Mouse (Mus musculus): ENCODE data around the gene Vwa2. TPM values are rescaled to one million over a fixed set of nuclear protein-coding genes. Genes with fewer than 3 reads are reported as not detected.
A peak's percentile ranks its signal among the peaks of the same experiment; 100 is the strongest.

Gene Vwa2
- polyA plus RNA-seq, 1 experiment from 2014 or later = 4.7 TPM

GRCm38 (mm10) chr19:56946727-56947126 is 72.7 kb downstream of the Vwa2 start:
- Histone ChIP-seq H3K4me3 (ENCODE audit: low read depth, low read length) (no peak overlapping the region), H3K4me1 (ENCODE audit: control insufficient read depth, insufficient read depth, low read length) (no peaks in the 10 kb centered on the region), H3K4me2 (ENCODE audit: low read depth, low read length) (no peak overlapping the region), H3K27me3 (replicated peaks; ENCODE audit: control insufficient read depth, insufficient read depth, low read length) (no peaks in the 10 kb centered on the region), H3K9ac (ENCODE audit: low read depth, low read length) (no peak overlapping the region), H3K36me3 (ENCODE audit: control insufficient read depth, insufficient read depth, low read length) (no peaks in the 10 kb centered on the region), H3K9me3 (ENCODE audit: control insufficient read depth, low read length) (peaks cover 4% of the 10 kb centered on the region; the same call in 1 of the 2 replicates), H3K27ac (replicated peaks; ENCODE audit: low read depth, low read length) (no peak overlapping the region)
- WGBS = 85% methylated on average over 3 of the region's 3 CpGs
- ATAC-seq (ENCODE audit: low read depth) = no peak
- DNase-seq (ENCODE audit: low spot score) = no peak

- 59% methylated on average over 6 of the region's 6 CpGs for WGBS
- ATAC-seq (ENCODE audit: low read depth) (no peak), DNase-seq (ENCODE audit: low spot score) (no peak)
- no peaks in the 10 kb centered on the region for H3K27me3 ChIP-seq (replicated peaks; ENCODE audit: control insufficient read depth, insufficient read depth, low read length)
- H3K4me3 ChIP-seq (ENCODE audit: low read depth, low read length) = no peak overlapping the region
- H3K4me1 ChIP-seq (ENCODE audit: control insufficient read depth, insufficient read depth, low read length) = no peaks in the 10 kb centered on the region
- peaks cover 4% of the 10 kb centered on the region; the same call in 1 of the 2 replicates for H3K9me3 ChIP-seq (ENCODE audit: control insufficient read depth, low read length)
- H3K36me3 ChIP-seq (ENCODE audit: control insufficient read depth, insufficient read depth, low read length) = no peaks in the 10 kb centered on the region
- no peak overlapping the region for H3K4me2 ChIP-seq (ENCODE audit: low read depth, low read length)
- no peak overlapping the region for H3K27ac ChIP-seq (replicated peaks; ENCODE audit: low read depth, low read length)
- H3K9ac ChIP-seq (ENCODE audit: low read depth, low read length) = no peak overlapping the region
These were observed 74.0 kb downstream of the Vwa2 start for GRCm38 (mm10) chr19:56947971-56948610.

- Histone ChIP-seq H3K9me3 (ENCODE audit: control insufficient read depth, low read length) (peaks cover 1% of the 10 kb centered on the region; the same call in 1 of the 2 replicates), H3K36me3 (ENCODE audit: control insufficient read depth, insufficient read depth, low read length) (no peaks in the 10 kb centered on the region), H3K4me1 (ENCODE audit: control insufficient read depth, insufficient read depth, low read length) (no peaks in the 10 kb centered on the region), H3K4me3 (ENCODE audit: low read depth, low read length) (no peak overlapping the region), H3K27me3 (replicated peaks; ENCODE audit: control insufficient read depth, insufficient read depth, low read length) (no peaks in the 10 kb centered on the region), H3K9ac (ENCODE audit: low read depth, low read length) (no peak overlapping the region), H3K4me2 (ENCODE audit: low read depth, low read length) (no peak overlapping the region), H3K27ac (replicated peaks; ENCODE audit: low read depth, low read length) (no peak overlapping the region)
- no peak for ATAC-seq (ENCODE audit: low read depth)
- 77% methylated on average over 8 of the region's 8 CpGs for WGBS
- DNase-seq (ENCODE audit: low spot score) = no peak
These were observed 75.8 kb downstream of the Vwa2 start for GRCm38 (mm10) chr19:56949868-56950267.

GRCm38 (mm10) chr19:56950818-56951217 is 76.8 kb downstream of the Vwa2 start:
- no peaks in the 10 kb centered on the region for H3K9me3 ChIP-seq (ENCODE audit: control insufficient read depth, low read length)
- no peak overlapping the region for H3K27ac ChIP-seq (replicated peaks; ENCODE audit: low read depth, low read length)
- DNase-seq (ENCODE audit: low spot score) = no peak
- no peak overlapping the region for H3K9ac ChIP-seq (ENCODE audit: low read depth, low read length)
- ATAC-seq (ENCODE audit: low read depth) = no peak
- no peak overlapping the region for H3K4me3 ChIP-seq (ENCODE audit: low read depth, low read length)
- H3K36me3 ChIP-seq (ENCODE audit: control insufficient read depth, insufficient read depth, low read length) = no peaks in the 10 kb centered on the region
- 62% methylated on average over 7 of the region's 7 CpGs for WGBS
- no peaks in the 10 kb centered on the region for H3K4me1 ChIP-seq (ENCODE audit: control insufficient read depth, insufficient read depth, low read length)
- no peak overlapping the region for H3K4me2 ChIP-seq (ENCODE audit: low read depth, low read length)
- H3K27me3 ChIP-seq (replicated peaks; ENCODE audit: control insufficient read depth, insufficient read depth, low read length) = no peaks in the 10 kb centered on the region

GRCm38 (mm10) chr19:56953856-56954255 is 79.8 kb downstream of the Vwa2 start:
- 74% methylated on average over 4 of the region's 4 CpGs for WGBS
- ATAC-seq (ENCODE audit: low read depth) = no peak
- no peak overlapping the region for H3K27ac ChIP-seq (replicated peaks; ENCODE audit: low read depth, low read length)

GRCm38 (mm10) chr19:56954857-56955256 is 80.8 kb downstream of the Vwa2 start:
- WGBS = 91% methylated on average over 13 of the region's 13 CpGs

More at GRCm38 (mm10) chr19:56953856-56954255, 79.8 kb downstream of the Vwa2 start:
- Histone ChIP-seq H3K36me3 (ENCODE audit: control insufficient read depth, insufficient read depth, low read length) (no peaks in the 10 kb centered on the region), H3K4me3 (ENCODE audit: low read depth, low read length) (no peak overlapping the region), H3K4me2 (ENCODE audit: low read depth, low read length) (no peak overlapping the region), H3K9ac (ENCODE audit: low read depth, low read length) (no peak overlapping the region), H3K9me3 (ENCODE audit: control insufficient read depth, low read length) (no peaks in the 10 kb centered on the region), H3K4me1 (ENCODE audit: control insufficient read depth, insufficient read depth, low read length) (no peaks in the 10 kb centered on the region), H3K27me3 (replicated peaks; ENCODE audit: control insufficient read depth, insufficient read depth, low read length) (no peaks in the 10 kb centered on the region)
- no peak for DNase-seq (ENCODE audit: low spot score)

GRCm38 (mm10) chr19:56955568-56956513 is 81.8 kb downstream of the Vwa2 start:
- ATAC-seq (ENCODE audit: low read depth) (peak; percentile 60), DNase-seq (ENCODE audit: low spot score) (peak; percentile 13)
- 64% methylated on average over 20 of the region's 20 CpGs for WGBS
- Histone ChIP-seq H3K4me2 (ENCODE audit: low read depth, low read length) (no peak overlapping the region), H3K36me3 (ENCODE audit: control insufficient read depth, insufficient read depth, low read length) (no peaks in the 10 kb centered on the region), H3K4me1 (ENCODE audit: control insufficient read depth, insufficient read depth, low read length) (0 out of 2 replicates have a peak, but pooled peaks cover 4% of the 10 kb centered on the region), H3K9ac (ENCODE audit: low read depth, low read length) (no peak overlapping the region), H3K4me3 (ENCODE audit: low read depth, low read length) (no peak overlapping the region), H3K27ac (replicated peaks; ENCODE audit: low read depth, low read length) (no peak overlapping the region), H3K9me3 (ENCODE audit: control insufficient read depth, low read length) (no peaks in the 10 kb centered on the region), H3K27me3 (replicated peaks; ENCODE audit: control insufficient read depth, insufficient read depth, low read length) (no peaks in the 10 kb centered on the region)

More at GRCm38 (mm10) chr19:56954857-56955256, 80.8 kb downstream of the Vwa2 start:
- 0 out of 2 replicates have a peak, but pooled peaks cover 4% of the 10 kb centered on the region for H3K4me1 ChIP-seq (ENCODE audit: control insufficient read depth, insufficient read depth, low read length)
- no peak overlapping the region for H3K9ac ChIP-seq (ENCODE audit: low read depth, low read length)
- H3K9me3 ChIP-seq (ENCODE audit: control insufficient read depth, low read length) = no peaks in the 10 kb centered on the region
- no peak for DNase-seq (ENCODE audit: low spot score)
- H3K27me3 ChIP-seq (replicated peaks; ENCODE audit: control insufficient read depth, insufficient read depth, low read length) = no peaks in the 10 kb centered on the region
- H3K4me3 ChIP-seq (ENCODE audit: low read depth, low read length) = no peak overlapping the region
- no peak overlapping the region for H3K27ac ChIP-seq (replicated peaks; ENCODE audit: low read depth, low read length)
- no peaks in the 10 kb centered on the region for H3K36me3 ChIP-seq (ENCODE audit: control insufficient read depth, insufficient read depth, low read length)
- ATAC-seq (ENCODE audit: low read depth) = no peak
- no peak overlapping the region for H3K4me2 ChIP-seq (ENCODE audit: low read depth, low read length)

- H3K27me3 ChIP-seq (replicated peaks; ENCODE audit: control insufficient read depth, insufficient read depth, low read length) = no peaks in the 10 kb centered on the region
- H3K36me3 ChIP-seq (ENCODE audit: control insufficient read depth, insufficient read depth, low read length) = no peaks in the 10 kb centered on the region
- no peak overlapping the region for H3K27ac ChIP-seq (replicated peaks; ENCODE audit: low read depth, low read length)
- H3K4me3 ChIP-seq (ENCODE audit: low read depth, low read length) = no peak overlapping the region
- H3K4me1 ChIP-seq (ENCODE audit: control insufficient read depth, insufficient read depth, low read length) = 0 out of 2 replicates have a peak, but pooled peaks cover 4% of the 10 kb centered on the region
- ATAC-seq (ENCODE audit: low read depth) = no peak
- H3K9me3 ChIP-seq (ENCODE audit: control insufficient read depth, low read length) = no peaks in the 10 kb centered on the region
- H3K4me2 ChIP-seq (ENCODE audit: low read depth, low read length) = no peak overlapping the region
- WGBS = 65% methylated on average over 4 of the region's 4 CpGs
- no peak for DNase-seq (ENCODE audit: low spot score)
- no peak overlapping the region for H3K9ac ChIP-seq (ENCODE audit: low read depth, low read length)
These were observed 84.0 kb downstream of the Vwa2 start for GRCm38 (mm10) chr19:56958011-56958410.
